Mouse (Mus musculus): ENCODE measurements at regions not wholly inside any gene's neighbourhood (a gene's known extent, or its start where the extent isn't known, plus 50 kb on each side); places are given as distances from the start of the nearest gene placed in this dataset.

GRCm38 (mm10) chrX:21828975-21829374 is 84.1 kb upstream of the Gm28269 start:
- peak; percentile 39 for DNase-seq

DNA sequence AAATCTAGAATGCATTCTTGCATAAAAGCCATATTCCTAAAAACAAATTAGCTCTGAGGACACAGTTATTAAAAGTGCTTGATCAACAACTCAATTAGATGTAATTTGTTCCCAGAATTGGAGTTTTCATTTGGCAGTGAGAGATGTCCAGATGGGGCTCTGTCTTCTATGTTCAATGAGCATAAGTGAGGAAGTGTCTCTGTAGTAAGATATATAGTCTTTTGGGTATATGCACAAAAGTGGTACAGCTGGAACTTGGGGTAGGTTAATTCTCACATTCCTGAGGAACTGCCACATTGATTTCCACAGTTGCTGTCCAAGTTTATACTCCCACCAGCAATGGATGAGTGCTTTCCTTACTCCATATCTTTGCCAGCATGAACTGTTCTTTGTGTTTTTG is 64.3 kb upstream of the Gm28269 start:
- no peak for DNase-seq

GRCm38 (mm10) chrX:21801834-21802233 is 56.9 kb upstream of the Gm28269 start:
- DNase-seq = no peak

All from embryo, embryonic 11 days (tissue).